Mouse (Mus musculus) naive thymus-derived CD4-positive, alpha-beta T cell, adult 2 months (primary cell): ENCODE data around the gene Ptcd3.
"Not testable (repeated sequence)": the region's sequence is repeated elsewhere in the genome, so short reads cannot be mapped to it uniquely, and the experiment has no call there.

ENCODE experiments used
- DNase-seq: peaks from one replicate; pipeline ENCODE4 v3.0.0-alpha.2; 2011; ENCODE audit warnings: low read depth

Gene Ptcd3

DNA sequence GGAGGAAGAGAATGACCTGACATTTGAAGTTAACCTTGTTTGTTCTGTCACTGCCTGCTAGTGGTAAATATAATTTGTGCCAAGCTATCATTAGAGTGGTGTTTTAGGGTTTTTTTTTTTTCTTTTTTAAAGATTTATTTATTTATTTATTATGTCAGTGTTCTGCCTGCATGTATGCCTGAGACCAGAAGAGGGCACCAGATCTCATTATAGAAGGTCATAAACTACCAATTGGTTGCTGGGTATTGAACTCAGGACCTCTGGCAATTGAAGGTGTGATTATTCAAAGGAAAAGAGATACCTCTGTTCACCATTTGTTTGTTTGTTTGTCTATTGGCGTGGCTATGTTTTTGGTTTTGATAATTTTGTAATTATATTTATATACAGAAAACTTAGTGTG, 39.7 kb downstream of the Ptcd3 start:
- DNase-seq = peak; percentile 60

DNA sequence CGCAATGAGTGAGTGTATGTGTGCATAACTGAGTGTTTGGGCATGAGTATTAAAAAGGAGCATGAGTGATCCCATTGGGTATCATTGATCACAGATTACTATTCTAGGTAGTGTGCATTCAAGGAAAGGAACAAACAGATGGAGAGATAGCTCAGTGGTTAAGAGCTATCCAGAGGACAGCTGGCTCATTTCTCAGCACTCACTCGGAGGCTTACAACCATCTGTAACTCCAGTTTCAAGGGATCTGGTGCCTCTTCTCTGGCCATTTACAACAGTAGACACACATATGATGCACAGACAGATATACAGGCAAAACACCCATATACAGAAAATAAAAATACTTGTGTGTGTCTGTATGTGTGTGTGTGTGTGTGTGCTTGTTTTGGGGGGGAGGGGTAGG, 40.8 kb downstream of the Ptcd3 start:
- no peak for DNase-seq

DNA sequence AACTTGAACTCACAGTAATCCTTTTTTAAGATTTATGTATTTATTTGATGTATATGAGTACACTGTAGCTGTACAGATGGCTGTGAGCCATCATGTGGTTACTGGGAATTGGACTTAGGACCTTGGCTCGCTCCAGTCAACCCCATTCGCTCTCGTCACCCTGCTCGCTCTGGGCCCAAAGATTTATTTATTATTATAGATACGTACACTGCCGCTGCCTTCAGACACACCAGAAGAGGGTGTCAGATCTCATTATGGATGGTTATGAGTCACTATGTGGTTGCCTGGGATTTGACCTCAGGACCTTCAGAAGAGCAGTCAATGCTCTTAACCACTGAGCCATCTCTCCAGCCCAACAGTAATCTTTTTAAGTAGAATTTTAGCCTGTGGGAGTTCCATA, 61.6 kb downstream of the Ptcd3 start:
- not testable (repeated sequence) for DNase-seq

DNA sequence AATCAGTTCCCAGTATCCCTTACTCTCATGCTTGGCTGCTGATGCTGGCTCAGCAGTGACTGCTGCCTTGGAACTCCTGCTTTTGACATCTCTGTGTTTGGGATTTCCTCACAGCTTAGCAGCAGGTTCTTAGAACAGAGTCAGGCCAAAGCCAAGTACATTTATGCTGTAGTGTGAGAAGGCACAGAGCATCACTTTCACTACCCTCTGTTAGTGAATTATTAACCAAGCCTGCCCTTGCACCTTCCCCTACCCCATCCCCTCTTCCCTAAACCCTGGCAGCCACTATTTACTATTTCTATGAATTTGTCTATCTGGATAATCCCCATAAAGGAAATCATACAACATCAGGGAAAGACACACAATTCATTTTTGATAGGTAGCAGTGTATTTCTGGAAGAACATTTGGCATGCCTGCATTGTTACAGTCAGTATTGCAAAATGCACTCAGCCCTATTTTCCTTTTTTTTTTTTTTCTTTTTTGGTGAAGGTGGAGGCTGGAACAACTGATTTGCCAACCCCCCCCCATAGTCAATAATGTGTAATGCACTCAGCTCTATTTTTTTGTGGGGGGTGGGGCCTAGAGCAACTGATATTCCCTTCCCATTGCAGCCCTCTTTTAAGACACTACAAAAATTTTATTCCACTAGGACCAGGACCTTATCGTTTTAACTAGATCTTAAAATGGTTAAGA, 67.8 kb downstream of the Ptcd3 start:
- DNase-seq = no peak

DNA sequence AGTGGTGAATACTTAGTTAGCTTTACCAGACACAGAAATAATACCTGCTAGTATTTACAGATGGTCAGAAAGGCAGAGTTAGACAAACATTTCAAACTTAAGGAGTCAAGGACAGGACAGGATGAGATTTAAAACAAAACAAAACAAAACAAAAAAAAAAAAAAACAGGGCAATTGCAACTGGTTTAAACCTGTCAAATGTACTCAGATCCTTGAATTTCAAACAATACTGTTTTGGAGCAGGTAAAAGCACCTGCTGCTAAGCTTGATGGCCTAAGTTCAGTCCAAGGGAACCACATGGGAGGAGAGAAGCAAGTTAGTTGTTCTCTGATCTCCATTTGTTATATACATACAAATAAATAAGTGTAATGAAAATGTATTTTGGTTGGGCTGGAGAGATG, 68.7 kb downstream of the Ptcd3 start:
- DNase-seq = no peak

DNA sequence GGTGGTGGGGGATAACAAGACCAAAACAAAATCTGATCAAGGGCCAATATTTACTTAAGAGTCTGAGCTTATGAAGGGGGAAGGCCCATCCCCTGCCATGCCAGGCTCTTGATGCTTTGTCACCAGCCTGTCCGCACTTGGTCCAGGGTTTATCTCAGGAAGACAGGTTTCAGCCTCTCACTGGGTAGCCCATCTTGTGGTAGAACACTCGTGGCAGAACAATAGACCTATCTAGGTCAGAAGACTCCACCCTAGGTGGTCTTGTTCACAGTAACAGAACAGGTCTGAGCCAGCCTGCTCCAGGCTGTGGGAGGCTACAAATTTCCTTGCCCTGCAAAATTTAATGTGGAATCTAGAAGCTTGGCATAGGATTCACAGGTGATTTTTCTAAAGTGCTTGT, 71.7 kb downstream of the Ptcd3 start:
- DNase-seq = no peak

DNA sequence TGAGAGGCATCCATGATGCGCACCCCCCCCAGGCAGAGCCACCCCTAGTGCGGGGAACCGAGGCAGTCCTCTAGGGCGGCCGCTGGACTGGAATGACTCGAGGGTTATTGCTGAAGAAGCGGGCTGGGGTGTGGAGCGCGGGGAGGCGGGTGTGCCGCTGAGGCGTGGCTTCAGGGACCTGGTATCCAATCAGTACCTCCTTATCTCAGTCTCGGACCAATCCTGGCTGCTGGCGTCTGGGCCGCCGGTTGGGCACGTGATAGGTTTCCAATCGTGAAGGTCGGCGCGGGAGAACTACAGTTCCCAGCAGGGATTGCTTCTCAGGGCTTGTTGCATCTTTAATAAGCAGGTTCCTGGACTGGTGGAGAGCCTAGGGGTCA, 77.0 kb downstream of the Ptcd3 start:
- DNase-seq = peak; percentile 95

DNA sequence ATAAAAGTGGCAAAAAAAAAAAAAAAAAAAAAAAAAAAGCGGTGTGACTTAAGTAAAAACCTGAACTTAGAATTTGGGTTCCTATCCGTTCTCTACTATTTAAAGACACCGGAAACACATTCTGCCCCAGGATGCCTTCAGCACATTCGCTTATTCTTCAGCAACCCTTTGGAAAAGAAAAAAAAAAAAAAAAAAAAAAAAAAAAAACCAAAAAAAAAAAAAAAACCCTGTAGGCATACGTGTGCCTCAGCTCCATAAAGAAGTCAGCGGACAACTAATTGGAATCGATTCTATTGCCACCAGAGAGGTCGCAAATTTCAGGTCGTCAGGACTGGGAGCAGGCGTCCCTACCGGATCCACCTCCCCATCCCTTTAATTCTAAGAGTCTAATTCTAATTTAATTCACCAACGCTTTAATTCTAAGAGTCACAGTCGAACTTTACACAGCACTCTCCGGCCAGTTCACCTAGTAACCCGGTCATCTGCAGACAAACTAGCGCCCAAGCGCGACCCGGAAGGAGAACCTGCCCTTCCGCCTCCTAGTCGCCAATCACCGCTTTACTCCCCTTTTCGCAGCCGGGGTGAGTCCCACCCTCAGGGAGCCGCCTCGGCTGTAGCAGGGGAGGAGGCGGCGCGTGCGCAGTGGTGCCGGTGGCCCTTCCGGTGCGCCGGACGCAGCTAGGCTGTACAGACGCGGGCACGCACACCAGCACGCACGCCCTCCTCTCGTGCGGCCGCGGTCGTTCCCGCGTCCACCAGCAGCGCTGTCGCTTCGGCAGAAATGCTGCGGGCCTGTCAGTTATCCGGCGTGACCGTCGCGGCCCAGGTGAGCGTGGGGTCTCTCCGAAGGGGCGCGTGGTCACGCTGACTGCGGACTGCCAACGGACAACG, 77.6 kb downstream of the Ptcd3 start, which contains the start of gene Immt:
Gene Immt, plus strand, starts transcription at position 642 of the 891 bp plus-strand sequence.
- DNase-seq = peak; percentile 93
